Mouse (Mus musculus) small intestine, adult 2 months (tissue): ENCODE measurements around the gene Pde4d. TPM values are rescaled to one million over a fixed set of nuclear protein-coding genes. Genes with fewer than 3 reads are reported as not detected.

Experiments
- H3K27ac ChIP-seq: fragments of 200-500 bp; 2 replicates; pipeline ENCODE4 v1.5.1; 2012; ENCODE audit warnings: low read depth, low read length, control low read depth, inconsistent platforms; ENCODE audit not compliant: insufficient read depth
- H3K27me3 ChIP-seq: fragments of 200-500 bp; 2 replicates; pipeline ENCODE4 v1.6.1; 2012; ENCODE audit warnings: mild to moderate bottlenecking, moderate library complexity, low read length, inconsistent platforms; ENCODE audit not compliant: control insufficient read depth, insufficient read depth
- H3K36me3 ChIP-seq: fragments of 200-500 bp; 2 replicates; pipeline ENCODE4 v1.6.1; 2012; ENCODE audit warnings: mild to moderate bottlenecking, low read length, control low read depth, inconsistent platforms; ENCODE audit not compliant: control insufficient read depth, insufficient read depth
- H3K4me1 ChIP-seq: fragments of 200-500 bp; 2 replicates; pipeline ENCODE4 v1.6.1; 2012; ENCODE audit warnings: low read length, inconsistent platforms, mixed read lengths; ENCODE audit not compliant: control insufficient read depth, insufficient read depth, insufficient read length
- H3K4me3 ChIP-seq: fragments of 200-500 bp; 2 replicates; pipeline ENCODE4 v1.5.1; 2012; ENCODE audit warnings: low read depth, mild to moderate bottlenecking, control low read depth, inconsistent platforms, low read length, moderate library complexity
- CTCF ChIP-seq: fragments of 200-500 bp; IDR thresholded peaks from 2 replicates; pipeline ENCODE4 v1.5.1; 2012; ENCODE audit warnings: low read depth, mild to moderate bottlenecking, control low read depth, inconsistent platforms, low read length, moderate library complexity, mixed read lengths; ENCODE audit not compliant: insufficient replicate concordance, insufficient read length; ENCODE audit errors: extremely low read depth
- POLR2A ChIP-seq: fragments of 200-500 bp; IDR thresholded peaks from 2 replicates; pipeline ENCODE4 v1.6.1; 2012; ENCODE audit warnings: low read depth, mild to moderate bottlenecking, control low read depth, inconsistent platforms, low read length, moderate library complexity
- WGBS: fragments of 180-500 bp; shearing (Covaris S2); methylation state at CpG from one replicate; pipeline ENCODE4 v1.1.7; 2018; 5-methylcytosine and 5-hydroxymethylcytosine counted together
- polyA plus RNA-seq: library from polyadenylated mRNA; depleted of rRNA; stranded (reverse); fragments of >200 nt; gene quantifications from 2 replicates; pipeline ENCODE4 v1.2.3, GENCODE M21; 2012

Gene Pde4d
- polyA plus RNA-seq, 1 experiment = 8.4 TPM

GRCm38 (mm10) chr13:109262501-109262900 is 812.8 kb downstream of the Pde4d start:
- Histone ChIP-seq H3K4me1 (0 out of 2 replicates have a peak, but pooled peaks cover 3% of the 10 kb centered on the region), H3K4me3 (no peak overlapping the region), H3K27ac (no peak overlapping the region), H3K36me3 (no peaks in the 10 kb centered on the region), H3K27me3 (no peaks in the 10 kb centered on the region)
- WGBS = 81% methylated on average over 5 of the region's 5 CpGs
- TF ChIP-seq CTCF (no peak), POLR2A (no peak)

GRCm38 (mm10) chr13:109263833-109264232 is 814.1 kb downstream of the Pde4d start:
- no peaks in the 10 kb centered on the region for H3K36me3 ChIP-seq
- 0 out of 2 replicates have a peak, but pooled peaks cover 3% of the 10 kb centered on the region for H3K4me1 ChIP-seq
- no peak overlapping the region for H3K27ac ChIP-seq
- H3K4me3 ChIP-seq = no peak overlapping the region
- H3K27me3 ChIP-seq = no peaks in the 10 kb centered on the region
- TF ChIP-seq POLR2A (no peak), CTCF (no peak)

- no peak overlapping the region for H3K4me3 ChIP-seq
- WGBS = 63% methylated on average over 3 of the region's 3 CpGs
- no peak overlapping the region; the same call in 1 of the 2 replicates for H3K27ac ChIP-seq
- H3K4me1 ChIP-seq = no peaks in the 10 kb centered on the region
- TF ChIP-seq CTCF (no peak), POLR2A (no peak)
- no peaks in the 10 kb centered on the region for H3K36me3 ChIP-seq
- no peaks in the 10 kb centered on the region for H3K27me3 ChIP-seq
Measured at GRCm38 (mm10) chr13:109268253-109268652, 818.5 kb downstream of the Pde4d start.

- Histone ChIP-seq H3K36me3 (no peaks in the 10 kb centered on the region), H3K27me3 (no peaks in the 10 kb centered on the region), H3K27ac (peak overlapping the region; percentile 89), H3K4me3 (no peak overlapping the region), H3K4me1 (no peaks in the 10 kb centered on the region)
- TF ChIP-seq POLR2A (no peak), CTCF (no peak)
- 47% methylated on average over 4 of the region's 4 CpGs for WGBS
Measured at GRCm38 (mm10) chr13:109268659-109269322, 819.0 kb downstream of the Pde4d start.

GRCm38 (mm10) chr13:109274869-109275268 is 825.1 kb downstream of the Pde4d start:
- Histone ChIP-seq H3K4me1 (peaks cover 9% of the 10 kb centered on the region; the same call in 1 of the 2 replicates), H3K36me3 (no peaks in the 10 kb centered on the region), H3K4me3 (no peak overlapping the region), H3K27me3 (no peaks in the 10 kb centered on the region), H3K27ac (peak overlapping the region; percentile 86)
- WGBS = 38% methylated on average over 10 of the region's 10 CpGs
- TF ChIP-seq CTCF (no peak), POLR2A (no peak)

- H3K4me3 ChIP-seq = no peak overlapping the region
- no peak for TF ChIP-seq POLR2A
- TF ChIP-seq CTCF = no peak
- H3K4me1 ChIP-seq = peaks cover 9% of the 10 kb centered on the region; the same call in 1 of the 2 replicates
- no peaks in the 10 kb centered on the region for H3K27me3 ChIP-seq
- H3K27ac ChIP-seq = no peak overlapping the region
- 68% methylated on average over 7 of the region's 7 CpGs for WGBS
- H3K36me3 ChIP-seq = no peaks in the 10 kb centered on the region
Measured at GRCm38 (mm10) chr13:109277792-109278191, 828.0 kb downstream of the Pde4d start.

- WGBS = 82% methylated on average over 10 of the region's 10 CpGs
- H3K4me3 ChIP-seq = no peak overlapping the region
- peaks cover 9% of the 10 kb centered on the region; the same call in 1 of the 2 replicates for H3K4me1 ChIP-seq
- H3K36me3 ChIP-seq = no peaks in the 10 kb centered on the region
- H3K27ac ChIP-seq = no peak overlapping the region
- no peaks in the 10 kb centered on the region for H3K27me3 ChIP-seq
- TF ChIP-seq CTCF = no peak
Measured at GRCm38 (mm10) chr13:109278504-109278912, 828.8 kb downstream of the Pde4d start.

GRCm38 (mm10) chr13:109279211-109279610 is 829.5 kb downstream of the Pde4d start:
- Histone ChIP-seq H3K27me3 (no peaks in the 10 kb centered on the region), H3K4me1 (peaks cover 9% of the 10 kb centered on the region; the same call in 1 of the 2 replicates), H3K4me3 (no peak overlapping the region), H3K36me3 (no peaks in the 10 kb centered on the region), H3K27ac (no peak overlapping the region)
- TF ChIP-seq CTCF (no peak), POLR2A (no peak)
- 41% methylated on average over 6 of the region's 6 CpGs for WGBS
